Mouse (Mus musculus): ENCODE results near the gene Hist2h4.

GRCm38 (mm10) chr3:96243921-96244572, 19.1 kb downstream of the Hist2h4 start:
- TF ChIP-seq CTCF (IDR thresholded peaks at IDR 0.05; ENCODE audit: extremely low read depth, insufficient read depth, low read length) (no peak), POLR2A (IDR thresholded peaks at IDR 0.05; ENCODE audit: extremely low read depth, insufficient read depth, low read length) (no peak)
